8 mouse cellular contexts compared by ENCODE assay signal in genomic region chrX:19237738-19238261, GRCm38 (mm10).
DNase-seq lines count a peak whose midpoint lies in the region; ATAC-seq and TF ChIP-seq lines count a peak whose summit lies in the region.

No protein-coding gene starts in this region.

- ATAC-seq in cerebellum, adult (ENCODE audit: insufficient number of reproducible peaks, low FRiP score, low TSS enrichment) = peak; percentile 93
- ATAC-seq in forebrain, embryonic 14.5 days = peak; percentile 92
- peak; percentile 93 for ATAC-seq in lung, postnatal 0 days

- peak overlapping the region; percentile 71 for H3K4me2 ChIP-seq in forebrain, embryonic 14.5 days (ENCODE audit: low read length)
- H3K4me2 ChIP-seq in lung, postnatal 0 days (replicated peaks; ENCODE audit: low read depth, low read length) = peak overlapping the region; percentile 67

- peak; percentile 27 for DNase-seq in ES-E14 (ENCODE audit: low read depth, low spot score)
- peak; percentile 35 for DNase-seq in forebrain, embryonic 14.5 days (ENCODE audit: low spot score)
- DNase-seq in hindbrain, embryonic 10.5 days (ENCODE audit: low spot score) = peak; percentile 55
- DNase-seq in layer of hippocampus, adult 9-11 months = peak; percentile 23
- DNase-seq in lung, postnatal 0 days (ENCODE audit: low spot score) = peak; percentile 54
- DNase-seq in ovary, adult 18-20 months (ENCODE audit: low spot score) = peak; percentile 37
- DNase-seq in thymus, postnatal 10 days (ENCODE audit: low spot score in 2 of 2) = peak; percentile 5 to 7

- no peak overlapping the region for H3K27ac ChIP-seq in ES-E14 (ENCODE audit: insufficient read depth, low read depth, low read length, poor library complexity, severe bottlenecking)
- H3K27ac ChIP-seq in forebrain, embryonic 14.5 days (ENCODE audit: low read depth, low read length) = no peak overlapping the region
- peak overlapping the region; percentile 75 for H3K27ac ChIP-seq in hindbrain, embryonic 10.5 days
- no peak overlapping the region for H3K27ac ChIP-seq in lung, postnatal 0 days (ENCODE audit: low read length)

- no peaks in the 10 kb centered on the region for H3K9me3 ChIP-seq in ES-E14 (ENCODE audit: control insufficient read depth, insufficient read depth, low read depth, low read length)
- H3K9me3 ChIP-seq in forebrain, embryonic 14.5 days (replicated peaks; ENCODE audit: control insufficient read depth, low read length) = no peaks in the 10 kb centered on the region
- H3K9me3 ChIP-seq in hindbrain, embryonic 10.5 days = no peaks in the 10 kb centered on the region
- H3K9me3 ChIP-seq in lung, postnatal 0 days (ENCODE audit: low read length) = no peaks in the 10 kb centered on the region

- H3K4me3 ChIP-seq in ES-E14 (ENCODE audit: insufficient read depth in 1 of 2, low read depth in 1 of 2, low read length in 2 of 2, poor library complexity in 1 of 2, severe bottlenecking in 1 of 2) = peak overlapping the region; percentile 80 to 81
- peak overlapping the region; percentile 44 for H3K4me3 ChIP-seq in forebrain, embryonic 14.5 days (ENCODE audit: low read depth, low read length)
- peak overlapping the region; percentile 57 for H3K4me3 ChIP-seq in hindbrain, embryonic 10.5 days
- peak overlapping the region; percentile 43 for H3K4me3 ChIP-seq in lung, postnatal 0 days (ENCODE audit: low read depth, low read length)

- in situ Hi-C loops in ES-E14 (cut with MboI; ENCODE audit: low sequenced_read_pairs in 2 of 2, unreplicated experiment in 2 of 2) = no loop called here

- no peak for TF ChIP-seq EP300 in lung, postnatal 0 days (IDR thresholded peaks at IDR 0.05)

- H3K36me3 ChIP-seq in ES-E14 (ENCODE audit: control insufficient read depth, insufficient read depth, low read length, poor library complexity, severe bottlenecking) = no peaks in the 10 kb centered on the region
- no peaks in the 10 kb centered on the region for H3K36me3 ChIP-seq in forebrain, embryonic 14.5 days (ENCODE audit: control insufficient read depth, insufficient read depth, low read length)
- no peaks in the 10 kb centered on the region for H3K36me3 ChIP-seq in hindbrain, embryonic 10.5 days
- no peaks in the 10 kb centered on the region for H3K36me3 ChIP-seq in lung, postnatal 0 days (ENCODE audit: insufficient read depth, low read length)

- no peaks in the 10 kb centered on the region for H3K4me1 ChIP-seq in ES-E14 (ENCODE audit: control insufficient read depth in 2 of 2, insufficient read depth in 2 of 2, low read length in 2 of 2, poor library complexity in 1 of 2)
- no peaks in the 10 kb centered on the region for H3K4me1 ChIP-seq in forebrain, embryonic 14.5 days (ENCODE audit: control insufficient read depth, insufficient read depth, low read length)
- H3K4me1 ChIP-seq in hindbrain, embryonic 10.5 days (replicated peaks) = no peaks in the 10 kb centered on the region
- H3K4me1 ChIP-seq in lung, postnatal 0 days (ENCODE audit: insufficient read depth, low read depth, low read length) = no peaks in the 10 kb centered on the region

- peak overlapping the region; percentile 83 for H3K9ac ChIP-seq in ES-E14 (ENCODE audit: insufficient read depth, low read depth, low read length, poor library complexity, severe bottlenecking)
- peak overlapping the region; percentile 54 for H3K9ac ChIP-seq in forebrain, embryonic 14.5 days (ENCODE audit: low read length)
- H3K9ac ChIP-seq in lung, postnatal 0 days (replicated peaks; ENCODE audit: low read depth) = no peak overlapping the region

- TF ChIP-seq CTCF in lung, postnatal 0 days (IDR thresholded peaks at IDR 0.05) = no peak

- WGBS in forebrain, embryonic 14.5 days = 21% methylated on average over 26 of the region's 26 CpGs
- WGBS in hindbrain, embryonic 10.5 days = 13% methylated on average over 26 of the region's 26 CpGs
- 13% methylated on average over 7 of the region's 26 CpGs for WGBS in lung, postnatal 0 days

- no peaks in the 10 kb centered on the region for H3K27me3 ChIP-seq in forebrain, embryonic 14.5 days (replicated peaks; ENCODE audit: control insufficient read depth, insufficient read depth, low read length)
- no peaks in the 10 kb centered on the region for H3K27me3 ChIP-seq in hindbrain, embryonic 10.5 days (ENCODE audit: insufficient read depth, poor library complexity, severe bottlenecking)
- no peaks in the 10 kb centered on the region for H3K27me3 ChIP-seq in lung, postnatal 0 days (replicated peaks; ENCODE audit: insufficient read depth, low read length)

TF ChIP-seq in ES-E14, 5 proteins besides CTCF, POLR2A, EP300 and RAD21:
- no peak for TF ChIP-seq ZC3H11A (IDR thresholded peaks at IDR 0.05; ENCODE audit: borderline replicate concordance, low read depth, low read length)
- no peak for TF ChIP-seq HCFC1 (IDR thresholded peaks at IDR 0.05; ENCODE audit: borderline replicate concordance, insufficient read depth, low read length)
- TF ChIP-seq CHD2 (IDR thresholded peaks at IDR 0.05; ENCODE audit: low read depth, low read length) = no peak
- TF ChIP-seq ZNF384 (IDR thresholded peaks at IDR 0.05; ENCODE audit: low read depth, low read length) = no peak
- no peak for TF ChIP-seq MAFK (IDR thresholded peaks at IDR 0.05; ENCODE audit: insufficient read depth, low read depth, low read length)
